Mouse (Mus musculus) forelimb bud, embryonic 11.5 days (tissue): ENCODE measurements around the gene Ppp2r3a.

Source experiments
- DNase-seq: peaks from one replicate; pipeline ENCODE4 v3.0.0-alpha.2; 2012; ENCODE audit warnings: low read depth, low spot score

Ppp2r3a gene

DNA sequence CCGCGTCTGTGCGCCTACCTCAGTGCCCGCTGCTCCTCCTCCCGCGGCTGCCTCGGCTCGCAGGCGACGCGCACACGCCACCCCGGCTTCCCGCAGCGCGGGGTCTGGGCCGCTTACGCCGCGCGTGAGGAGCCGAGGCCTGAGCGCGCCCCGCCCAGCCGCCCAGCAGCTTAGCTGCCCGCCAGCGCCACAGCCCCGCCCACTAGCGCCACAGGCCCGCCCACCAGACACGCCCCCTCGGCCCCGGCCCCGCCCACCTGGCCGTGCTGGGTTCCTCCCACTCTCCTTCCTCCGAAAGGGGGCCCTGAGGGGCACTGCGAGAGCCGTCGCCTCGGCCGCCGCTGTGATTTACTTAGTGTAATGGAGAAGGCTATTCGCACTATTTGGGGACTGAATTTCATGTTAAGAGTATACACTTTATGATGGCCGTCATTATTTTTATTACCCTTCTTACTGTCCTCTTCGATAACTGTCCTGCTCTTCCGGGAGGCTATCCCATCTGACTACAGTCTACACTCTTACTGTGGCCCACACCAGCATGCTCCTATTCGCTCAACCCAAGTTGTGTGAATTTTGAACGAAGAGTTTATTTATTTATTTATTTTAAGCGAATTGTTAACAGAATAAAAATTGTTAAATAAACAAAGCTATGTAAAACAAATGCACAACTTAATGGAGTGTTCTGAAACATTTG is at the start of gene Ppp2r3a:
Gene Ppp2r3a (minus strand): TSS at position 152 of the 694 bp plus-strand sequence.
- peak; percentile 89 for DNase-seq

DNA sequence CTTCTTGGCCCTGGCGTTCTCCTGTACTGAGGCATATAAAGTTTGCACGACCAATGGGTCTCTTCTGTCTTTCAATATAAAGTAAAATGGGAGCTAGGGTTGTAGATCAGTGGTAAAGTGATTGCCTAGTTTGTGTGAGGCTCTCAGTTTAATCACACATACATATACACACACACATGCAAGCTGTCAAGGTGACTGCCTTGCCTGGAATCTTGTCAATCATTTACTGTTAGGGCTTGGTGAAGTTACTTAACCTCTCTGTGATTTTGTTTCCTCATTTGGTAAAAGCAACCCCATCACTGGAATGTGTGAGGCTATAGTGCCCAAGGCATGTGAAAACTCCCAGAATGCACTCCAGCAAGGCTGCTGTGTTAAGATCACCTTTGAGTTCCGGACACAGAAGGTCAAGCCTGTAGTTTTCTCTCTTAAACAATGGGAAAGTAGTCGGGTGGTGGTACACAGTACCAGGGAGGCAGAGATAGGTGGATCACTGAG is 48.9 kb upstream of the Ppp2r3a start:
- DNase-seq: no peak

DNA sequence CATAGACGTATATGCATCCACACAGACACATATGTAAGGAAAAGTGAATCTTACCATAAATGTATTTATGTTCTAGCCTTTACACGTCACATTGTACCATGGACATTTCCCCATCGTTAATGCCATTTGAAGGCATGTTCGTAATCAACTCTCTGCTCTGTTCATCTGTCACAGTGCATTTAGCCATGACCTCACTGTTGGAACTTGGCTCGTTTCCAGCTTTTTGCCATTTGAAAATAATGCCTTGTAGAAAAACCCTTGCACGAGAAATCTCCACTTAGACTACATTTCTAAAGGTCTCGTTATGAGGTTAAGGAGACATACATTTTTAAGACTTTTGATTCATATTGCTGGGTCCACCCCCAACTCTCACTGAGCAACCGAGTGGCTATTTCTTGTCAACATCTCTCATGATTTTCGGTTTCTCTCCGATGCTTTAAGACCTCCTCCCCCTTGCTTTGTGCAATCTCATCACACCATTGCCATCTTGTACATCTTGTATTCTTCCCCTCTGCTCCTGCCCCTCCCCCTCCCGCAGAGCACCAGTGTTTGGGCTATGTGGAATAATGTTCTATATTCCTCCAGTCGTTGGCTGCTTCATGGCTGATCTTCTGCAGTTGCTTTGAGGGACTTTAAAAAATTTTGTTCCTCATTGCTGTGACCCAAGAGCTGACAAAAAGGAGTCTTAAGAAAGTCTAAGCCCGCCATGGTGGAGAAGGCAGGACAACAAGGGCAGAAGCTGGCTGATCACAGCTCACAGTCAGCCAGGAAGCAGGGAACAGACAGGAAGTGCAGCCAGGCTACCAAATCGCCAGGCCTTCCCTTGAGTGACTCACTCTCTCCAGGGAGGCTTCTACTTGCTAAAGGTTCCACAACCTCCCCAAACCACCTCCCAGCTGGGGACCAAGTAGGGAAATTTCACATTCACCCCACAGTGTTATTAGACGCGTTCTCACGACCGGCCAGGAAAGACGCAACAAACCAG is 40.4 kb upstream of the Ppp2r3a start:
- peak; percentile 21 for DNase-seq

DNA sequence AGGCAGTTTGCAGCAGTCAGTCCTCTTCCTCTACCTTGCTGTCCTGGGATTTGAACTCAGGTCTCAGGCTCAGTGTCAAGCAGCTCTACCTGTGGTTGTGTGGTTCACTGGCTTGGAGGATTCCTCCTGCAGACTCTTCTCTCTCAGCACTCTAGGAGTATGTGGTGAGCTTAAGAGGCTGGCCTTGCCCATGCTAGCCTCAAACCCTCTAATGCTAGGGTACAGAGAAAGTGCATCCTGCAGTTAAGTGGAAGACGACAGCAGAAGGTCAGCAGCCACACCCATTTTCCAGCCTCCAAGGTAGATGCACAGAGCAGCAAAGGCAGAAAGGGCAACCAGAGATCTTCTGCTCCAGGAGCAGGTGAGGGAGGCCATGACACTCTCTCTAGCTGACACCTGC is 39.3 kb upstream of the Ppp2r3a start:
- no peak for DNase-seq

DNA sequence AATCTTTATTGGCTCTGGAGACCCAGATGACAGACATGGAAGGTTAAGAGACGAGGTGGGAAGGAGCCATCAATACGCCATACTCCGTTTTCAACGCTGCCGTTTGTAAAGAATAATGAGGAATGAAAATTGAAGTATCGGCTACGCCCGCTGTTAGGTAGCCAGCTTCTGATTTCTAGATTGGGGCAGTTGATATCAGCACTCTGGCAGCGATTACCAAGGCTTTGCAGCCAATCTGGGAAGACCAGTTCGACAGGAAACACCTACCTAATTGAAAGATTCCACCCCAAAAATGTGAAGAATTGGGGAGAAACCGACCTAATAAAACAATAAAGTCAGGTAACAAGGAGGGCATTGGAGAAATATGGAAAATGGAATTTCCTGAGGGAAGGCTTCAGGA is 38.2 kb upstream of the Ppp2r3a start:
- no peak for DNase-seq

DNA sequence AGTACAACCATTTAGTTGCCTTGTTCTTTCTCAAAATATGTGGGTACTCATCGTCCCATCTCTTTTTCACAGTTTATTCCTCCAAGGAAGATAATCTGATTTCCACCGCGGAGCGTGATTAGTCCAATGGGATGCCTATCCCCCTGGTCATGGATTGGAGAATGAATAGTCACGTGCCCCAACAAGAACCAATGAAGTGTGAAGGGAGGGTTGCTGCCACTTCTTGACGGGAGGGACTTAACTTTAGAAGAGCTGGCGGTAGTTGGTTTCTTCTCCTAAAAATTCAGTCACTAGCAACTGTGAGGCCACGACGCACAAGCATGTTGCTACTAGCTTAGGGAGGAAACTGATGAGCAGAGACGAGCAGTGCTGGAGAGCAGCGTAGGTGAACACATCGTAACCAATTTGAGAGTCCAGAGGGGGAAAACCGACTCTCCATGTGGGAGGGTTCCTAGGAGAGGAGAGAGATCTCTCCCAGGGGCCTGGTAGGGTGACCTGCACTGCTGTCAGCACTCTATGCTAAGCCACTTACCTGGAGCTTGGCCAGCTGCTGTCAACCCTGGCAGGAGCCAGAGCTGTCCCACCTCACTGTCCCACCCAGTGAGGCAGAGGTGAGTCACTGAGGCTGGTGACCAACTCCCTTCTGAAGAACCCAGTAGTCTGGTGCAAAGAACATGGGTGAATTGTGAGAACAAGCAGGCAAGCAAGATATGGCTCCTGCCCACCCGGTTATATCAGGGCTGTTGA is 37.5 kb upstream of the Ppp2r3a start:
- DNase-seq: no peak

DNA sequence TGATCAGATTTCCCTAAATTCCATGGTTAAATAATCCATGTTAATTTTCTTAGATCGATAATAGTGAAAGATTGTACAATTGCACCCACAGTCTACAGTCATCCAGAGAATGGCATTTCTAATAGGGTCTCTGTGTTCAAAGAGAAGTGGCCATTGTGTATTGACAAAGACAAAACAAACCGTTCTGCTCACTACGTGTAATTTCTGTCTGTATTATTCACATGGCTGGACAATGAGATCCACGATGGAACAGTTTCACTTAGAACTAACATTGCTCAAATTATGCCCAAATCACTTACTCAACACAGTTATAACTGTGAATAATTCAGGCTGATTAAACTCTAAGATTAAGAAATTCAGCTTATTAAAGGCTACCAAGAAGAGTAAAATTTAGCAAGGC is 35.2 kb upstream of the Ppp2r3a start:
- no peak for DNase-seq

DNA sequence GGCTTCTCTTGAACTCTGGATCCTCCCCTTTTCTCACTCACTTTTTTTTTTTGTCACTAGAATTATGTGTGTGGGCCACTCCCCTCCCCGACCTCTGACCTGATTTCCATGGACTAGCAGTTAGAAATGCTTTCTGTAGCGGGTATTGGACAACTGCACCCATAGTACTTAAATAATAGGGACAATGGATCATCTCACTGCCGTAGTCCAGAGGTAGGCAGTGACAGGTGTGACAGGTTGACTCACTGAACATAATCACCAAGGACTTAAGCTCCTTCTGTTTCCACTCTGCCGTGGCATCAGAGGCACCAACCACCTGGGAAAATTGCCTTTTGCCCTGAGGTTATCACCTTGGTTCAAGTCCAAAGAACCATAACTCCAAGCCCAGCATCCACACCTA is 32.5 kb upstream of the Ppp2r3a start:
- no peak for DNase-seq

DNA sequence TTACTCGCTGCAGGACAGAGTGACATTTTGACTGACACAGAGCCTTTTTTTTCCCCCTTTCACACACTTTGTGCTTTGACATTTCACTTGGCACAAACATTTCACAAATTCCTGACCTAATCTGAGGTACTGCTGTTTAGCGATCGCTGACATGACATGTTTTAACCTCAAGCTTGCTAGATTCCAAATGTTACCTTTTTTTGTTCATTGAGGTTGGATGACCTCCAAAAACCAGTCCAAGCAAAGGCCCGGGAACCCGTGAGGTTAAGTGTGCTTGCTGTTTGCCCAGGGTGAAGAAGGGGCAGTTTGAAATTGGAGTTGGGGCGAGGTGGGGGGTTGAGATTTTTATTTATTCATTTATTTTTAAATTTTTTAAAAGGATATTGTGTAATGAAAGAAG is 31.1 kb upstream of the Ppp2r3a start:
- DNase-seq: no peak

DNA sequence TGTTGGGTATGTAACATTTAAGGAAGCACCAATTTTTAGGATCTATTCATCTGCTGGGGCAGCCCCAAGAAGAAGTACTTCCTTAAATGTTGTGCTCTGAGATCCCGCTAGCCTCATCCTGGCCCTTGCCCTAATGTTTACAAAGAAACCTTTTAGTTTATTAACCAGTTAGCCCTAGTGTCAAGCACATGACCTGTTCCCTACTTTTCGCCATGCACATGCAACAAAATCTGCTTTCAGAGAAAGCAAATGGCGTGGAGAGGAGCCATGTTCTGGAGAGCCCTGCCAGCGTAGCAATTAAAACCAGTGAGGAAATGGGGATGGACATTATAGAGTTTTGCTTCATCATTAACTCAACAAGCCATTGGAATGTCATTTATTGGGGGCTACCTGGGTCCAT is 30.3 kb upstream of the Ppp2r3a start:
- no peak for DNase-seq

DNA sequence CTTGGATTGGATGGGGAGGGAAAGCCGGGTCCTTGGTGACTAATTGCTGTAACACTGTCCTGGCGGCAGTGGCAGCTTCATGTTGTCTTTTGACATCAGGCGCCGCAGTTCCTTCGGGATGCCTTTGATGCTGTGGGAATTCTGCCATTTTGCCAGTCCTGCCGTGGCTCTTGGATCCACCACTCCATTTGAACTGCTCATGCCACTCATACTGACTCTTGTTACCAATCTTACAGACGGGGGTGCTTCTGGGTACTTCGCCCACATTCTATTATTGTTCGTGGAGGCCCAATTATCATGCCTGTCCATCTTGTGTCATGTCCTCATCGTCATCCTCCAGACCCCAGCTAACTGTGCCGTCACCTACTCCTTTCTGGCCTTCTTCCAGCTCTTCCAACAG is 29.7 kb upstream of the Ppp2r3a start:
- DNase-seq: no peak

DNA sequence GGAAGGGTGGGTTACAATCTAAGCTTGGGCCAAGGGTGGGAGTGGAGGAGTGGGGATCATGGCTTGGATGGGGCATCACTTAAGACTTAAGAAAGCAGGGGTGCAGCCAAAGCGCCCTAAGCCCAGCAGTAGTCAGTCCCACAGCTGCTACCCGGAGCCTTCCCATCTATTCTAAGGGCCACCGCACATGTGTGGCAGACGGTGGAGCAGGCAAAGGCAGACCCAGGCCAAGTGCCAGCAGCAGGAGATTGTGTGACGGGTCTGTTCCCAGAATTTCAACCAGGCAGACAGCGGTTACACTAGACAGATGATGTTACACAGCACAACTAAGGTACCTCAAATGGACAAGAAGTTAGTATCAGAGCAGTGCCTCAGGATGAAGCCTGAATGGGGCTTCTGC is 29.3 kb upstream of the Ppp2r3a start:
- no peak for DNase-seq

DNA sequence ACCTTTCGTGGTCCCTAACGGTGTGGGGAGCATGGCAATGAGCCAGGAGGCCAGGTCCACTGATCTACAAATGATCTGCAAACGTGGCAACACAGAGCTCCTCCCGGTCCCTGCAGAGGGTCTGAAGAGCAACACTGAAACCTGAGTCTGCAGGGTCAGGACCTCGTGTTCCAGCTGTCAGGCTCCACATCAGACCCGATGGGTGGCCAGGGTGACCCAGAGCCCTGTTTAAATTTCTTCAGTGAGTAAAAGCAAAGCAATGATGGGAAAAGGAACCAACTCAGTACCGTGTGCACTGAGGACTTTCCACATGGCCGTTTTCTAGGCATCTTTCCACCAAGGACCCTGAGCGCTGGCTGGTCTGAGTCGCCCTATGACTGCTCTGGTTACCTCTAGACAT is 28.6 kb upstream of the Ppp2r3a start:
- no peak for DNase-seq

DNA sequence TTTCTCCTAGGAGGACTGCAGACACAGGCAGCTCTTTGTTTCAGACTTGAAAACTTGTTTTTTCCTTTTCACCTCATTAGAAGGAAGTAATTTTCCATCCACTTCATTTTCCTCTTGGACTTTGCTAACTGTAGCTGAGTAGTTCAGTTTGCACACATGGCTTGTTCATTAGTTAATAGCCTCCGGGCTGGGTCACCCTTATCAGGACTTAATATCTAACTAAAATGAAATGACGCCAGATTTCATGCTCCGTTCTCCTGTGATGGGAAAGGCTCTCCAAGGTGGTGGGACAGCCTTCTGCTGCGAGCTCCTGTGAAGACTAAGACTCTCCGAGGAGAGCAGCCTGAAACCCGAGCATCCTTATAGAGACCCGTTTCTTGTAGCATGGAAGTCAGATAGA is 21.1 kb upstream of the Ppp2r3a start:
- no peak for DNase-seq

DNA sequence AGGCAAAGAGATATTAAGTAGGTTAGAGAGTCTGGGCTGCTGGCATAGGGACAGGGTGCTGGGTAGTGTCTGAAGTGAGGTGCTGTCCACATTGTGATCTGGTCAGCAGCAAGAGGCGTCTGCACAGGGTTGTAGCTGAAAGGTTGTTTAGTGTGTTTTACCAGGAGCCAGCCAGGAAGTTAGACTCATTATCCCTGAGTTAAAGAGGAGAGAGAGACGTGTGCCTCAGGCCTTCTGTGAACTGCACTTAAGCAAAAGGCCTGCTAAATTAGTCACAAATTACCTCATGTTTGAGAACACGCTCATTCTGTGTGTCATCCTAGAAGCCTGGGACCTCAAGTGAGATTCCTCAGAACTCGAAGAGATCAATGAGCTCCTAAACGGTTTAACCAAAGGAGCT is 18.4 kb upstream of the Ppp2r3a start:
- DNase-seq: peak; percentile 36

DNA sequence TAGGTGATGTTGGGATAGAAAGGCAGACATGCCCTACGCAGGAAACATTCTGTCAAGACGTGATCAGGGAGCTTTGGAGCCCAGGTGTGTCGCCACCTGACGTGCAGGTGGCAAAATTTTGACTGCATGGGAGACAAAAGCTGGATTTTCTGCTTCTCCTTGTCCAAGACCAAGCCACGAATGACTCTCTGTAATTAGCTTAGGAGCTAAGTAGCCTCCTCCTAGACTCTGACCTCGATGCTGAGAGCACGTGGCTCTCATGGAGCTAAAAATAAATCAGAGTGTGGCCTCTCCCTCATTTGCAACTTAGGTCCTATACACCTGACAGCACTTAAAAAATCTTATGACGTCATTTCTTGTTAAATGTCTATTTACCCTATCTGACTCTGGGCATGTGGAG is 14.4 kb upstream of the Ppp2r3a start:
- no peak for DNase-seq

DNA sequence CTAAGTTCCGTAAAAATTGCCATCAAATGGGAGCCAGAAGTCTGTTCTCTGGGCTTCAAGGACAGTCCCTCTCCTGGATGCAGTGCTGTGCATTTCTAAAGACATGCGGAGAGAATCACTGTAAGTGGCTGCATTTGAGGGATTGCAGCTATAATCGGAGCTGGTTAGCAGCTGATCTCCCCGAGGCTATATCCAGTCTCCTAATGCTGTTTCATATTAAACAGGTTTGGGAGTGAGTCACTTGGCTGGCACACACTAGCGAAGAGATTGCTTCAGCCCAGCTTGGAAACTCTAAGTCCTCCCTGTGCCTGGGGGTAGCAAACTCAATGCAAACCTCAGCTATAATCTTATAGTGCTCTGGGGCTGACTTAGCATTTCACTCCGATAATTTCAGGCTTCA is 14.0 kb upstream of the Ppp2r3a start:
- peak; percentile 27 for DNase-seq

DNA sequence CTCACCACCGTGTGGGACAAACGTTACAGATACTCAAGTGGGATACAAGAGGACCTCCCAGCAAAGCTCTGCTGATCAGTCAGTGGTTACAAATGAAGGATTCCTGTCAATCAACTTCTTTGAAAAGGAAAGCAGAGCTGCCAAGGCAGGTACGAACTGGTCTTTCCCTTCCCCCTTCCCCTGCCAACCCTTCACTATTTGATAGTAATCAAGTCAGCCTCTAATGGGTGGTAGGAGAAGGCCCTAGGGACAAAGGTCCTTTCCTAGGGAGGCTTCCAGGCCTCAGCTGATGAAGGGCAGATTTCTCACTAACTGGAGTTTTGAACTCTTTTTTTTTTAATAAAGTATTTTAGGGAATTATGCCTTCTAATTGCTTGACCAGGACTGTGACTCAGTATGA is 11.2 kb upstream of the Ppp2r3a start:
- DNase-seq: no peak

DNA sequence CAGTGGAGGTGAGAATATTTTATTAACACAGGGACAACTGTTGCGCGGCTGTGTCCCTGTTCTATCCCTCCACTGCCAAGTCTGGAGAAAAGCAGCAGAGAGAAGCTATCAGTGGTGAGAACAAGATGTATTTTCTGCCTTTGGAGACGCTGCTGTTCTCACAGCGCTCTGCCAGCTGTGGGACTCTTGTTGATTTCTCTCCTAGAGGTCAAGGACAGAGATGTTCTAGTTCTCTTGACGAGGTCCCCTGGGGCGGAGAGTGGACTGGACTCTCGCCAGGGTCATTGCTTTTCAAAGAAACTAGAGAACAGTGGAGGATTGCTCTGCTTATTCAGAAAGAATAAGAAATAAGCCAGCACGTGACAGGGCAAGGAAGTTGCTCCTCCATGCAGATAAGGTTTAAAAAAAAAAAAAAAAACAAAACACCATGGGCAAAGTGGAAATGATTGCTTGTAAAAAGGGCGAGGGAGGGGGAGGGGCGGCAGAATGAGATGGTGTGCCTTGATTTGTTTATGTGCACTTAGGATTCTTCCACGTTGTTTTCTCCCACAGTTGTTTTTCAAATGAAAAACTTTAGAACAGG is 10.5 kb upstream of the Ppp2r3a start:
- no peak for DNase-seq

DNA sequence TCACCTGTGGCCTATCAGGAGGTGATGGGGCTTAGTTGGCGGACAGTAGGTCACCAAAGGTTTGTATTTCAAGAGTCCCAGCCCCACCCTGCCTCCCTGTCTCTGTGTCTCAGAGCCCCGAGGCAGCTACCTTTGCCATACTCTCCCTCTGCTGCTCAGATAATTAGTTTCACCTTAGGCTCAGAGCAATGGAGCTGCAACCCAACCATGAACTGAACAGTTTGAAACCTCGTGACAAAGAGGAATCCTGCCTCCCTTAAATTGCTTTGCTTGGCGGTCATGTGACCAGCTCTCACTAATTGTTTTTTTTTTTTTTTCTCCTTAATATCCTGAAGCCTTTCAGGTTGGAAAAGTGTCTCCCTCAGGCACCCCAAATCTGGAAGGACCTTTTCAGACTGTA is 9.8 kb upstream of the Ppp2r3a start:
- no peak for DNase-seq

DNA sequence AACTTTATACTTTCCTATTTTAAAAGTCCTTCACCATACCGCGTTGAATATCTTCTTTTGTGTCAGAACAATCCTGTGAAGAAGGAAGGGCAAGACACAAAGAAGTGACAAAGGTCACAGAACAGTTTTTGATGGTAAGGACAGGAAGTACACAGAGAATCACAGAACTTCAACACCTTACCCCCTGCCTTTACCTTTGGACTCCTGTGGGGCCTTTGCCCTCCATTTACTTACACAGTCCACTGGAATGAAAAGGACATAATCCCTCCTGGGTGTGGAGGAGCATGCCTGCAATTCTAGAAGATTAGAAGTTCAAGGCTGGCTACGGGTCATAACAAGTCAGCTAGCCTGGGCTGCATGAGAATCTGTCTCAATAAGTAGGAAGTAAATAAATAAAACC is 1.5 kb upstream of the Ppp2r3a start:
- no peak for DNase-seq

DNA sequence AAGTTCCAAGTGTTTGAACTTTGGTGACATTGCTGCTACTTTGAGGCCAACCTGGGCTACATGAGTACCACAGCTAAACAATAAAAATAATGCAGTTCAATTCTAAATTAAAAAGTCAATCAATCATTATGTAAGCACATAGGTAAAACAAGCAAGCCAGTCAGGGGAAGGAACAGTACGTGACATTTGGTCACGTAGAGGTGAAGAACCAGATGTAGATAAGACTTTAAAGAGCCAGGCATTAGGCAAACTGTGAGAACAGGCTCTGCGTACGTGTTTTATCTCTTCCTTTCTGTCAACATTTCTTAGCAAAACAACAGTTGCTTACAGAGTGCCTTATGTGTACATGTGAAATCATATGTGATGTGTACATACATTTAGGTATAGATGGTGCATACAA is 946 bp upstream of the Ppp2r3a start:
- no peak for DNase-seq
